Mouse (Mus musculus): ENCODE results near the gene 2310002L09Rik.
"Not testable (repeated sequence)": the region's sequence is repeated elsewhere in the genome, so short reads cannot be mapped to it uniquely, and the experiment has no call there.

Gene 2310002L09Rik

GRCm38 (mm10) chr4:73950375-73950896, at the start of gene 2310002L09Rik:
2310002L09Rik (minus strand) TSS chr4:73950846.
- ATAC-seq (ENCODE audit: insufficient number of reproducible peaks, low FRiP score, low TSS enrichment), result no peak

- no peak for ATAC-seq (ENCODE audit: insufficient number of reproducible peaks, low FRiP score, low TSS enrichment)
Observed at GRCm38 (mm10) chr4:73980454-73980853, 29.8 kb upstream of the 2310002L09Rik start.

- not testable (repeated sequence) for ATAC-seq (ENCODE audit: insufficient number of reproducible peaks, low FRiP score, low TSS enrichment)
Observed at GRCm38 (mm10) chr4:73920660-73921059, 30.0 kb downstream of the 2310002L09Rik start, which contains the start of gene Gm11756. Gm11756 (minus strand) TSS chr4:73920760.

- ATAC-seq (ENCODE audit: insufficient number of reproducible peaks, low FRiP score, low TSS enrichment), result not testable (repeated sequence)
Observed at GRCm38 (mm10) chr4:73905853-73906252, 44.8 kb downstream of the 2310002L09Rik start, which contains the start of gene Gm13871. Gm13871 (minus strand) TSS chr4:73905953.

- not testable (repeated sequence) for ATAC-seq (ENCODE audit: insufficient number of reproducible peaks, low FRiP score, low TSS enrichment)
Observed at GRCm38 (mm10) chr4:73891012-73891411, 59.6 kb downstream of the 2310002L09Rik start, which contains the start of gene Gm11757. Gm11757 (minus strand) TSS chr4:73891112.

All from cerebellum, adult (tissue).